Mouse (Mus musculus): Measurements from ENCODE around the gene Ddx17.

Gene Ddx17

GRCm38 (mm10) chr15:79546410-79547288 lies at the start of gene Ddx17:
TSS of gene Ddx17 (minus strand) at chr15:79546741.
- peak; percentile 95 to 96 for DNase-seq (ENCODE audit: low spot score in 2 of 2)

GRCm38 (mm10) chr15:79581581-79581980 lies 35.0 kb upstream of the Ddx17 start:
- DNase-seq (ENCODE audit: low spot score in 2 of 2), result no peak

- no peak for DNase-seq (ENCODE audit: low spot score in 2 of 2)
These were observed 31.3 kb upstream of the Ddx17 start for GRCm38 (mm10) chr15:79577671-79578426.

- no peak for DNase-seq (ENCODE audit: low spot score in 2 of 2)
These were observed 30.4 kb upstream of the Ddx17 start for GRCm38 (mm10) chr15:79576947-79577346.

- no peak for DNase-seq (ENCODE audit: low spot score in 2 of 2)
These were observed 29.1 kb upstream of the Ddx17 start for GRCm38 (mm10) chr15:79575543-79576222.

GRCm38 (mm10) chr15:79562417-79562816 lies 15.9 kb upstream of the Ddx17 start:
- no peak for DNase-seq (ENCODE audit: low spot score in 2 of 2)

GRCm38 (mm10) chr15:79559649-79560048 lies 13.1 kb upstream of the Ddx17 start:
- no peak for DNase-seq (ENCODE audit: low spot score in 2 of 2)

GRCm38 (mm10) chr15:79552566-79552965 lies 6.0 kb upstream of the Ddx17 start:
- no peak for DNase-seq (ENCODE audit: low spot score in 2 of 2)

- no peak for DNase-seq (ENCODE audit: low spot score in 2 of 2)
These were observed 1.7 kb upstream of the Ddx17 start for GRCm38 (mm10) chr15:79548226-79548625.

GRCm38 (mm10) chr15:79547289-79547820 lies 814 bp upstream of the Ddx17 start:
- DNase-seq (ENCODE audit: low spot score in 2 of 2), result no peak

- peak; percentile 58 to 62 for DNase-seq (ENCODE audit: low spot score in 2 of 2)
These were observed 581 bp downstream of the Ddx17 start for GRCm38 (mm10) chr15:79545921-79546399.

- DNase-seq (ENCODE audit: low spot score in 2 of 2), result no peak
These were observed 1.0 kb downstream of the Ddx17 start for GRCm38 (mm10) chr15:79545496-79545895.

- no peak for DNase-seq (ENCODE audit: low spot score in 2 of 2)
These were observed 2.6 kb downstream of the Ddx17 start for GRCm38 (mm10) chr15:79543968-79544367.

GRCm38 (mm10) chr15:79533796-79534195 lies 12.7 kb downstream of the Ddx17 start:
- no peak for DNase-seq (ENCODE audit: low spot score in 2 of 2)

GRCm38 (mm10) chr15:79529935-79530334 lies 16.6 kb downstream of the Ddx17 start:
- no peak for DNase-seq (ENCODE audit: low spot score in 2 of 2)

GRCm38 (mm10) chr15:79527991-79528639 lies 18.4 kb downstream of the Ddx17 start:
- no peak for DNase-seq (ENCODE audit: low spot score in 2 of 2)

GRCm38 (mm10) chr15:79527192-79527591 lies 19.3 kb downstream of the Ddx17 start:
- no peak for DNase-seq (ENCODE audit: low spot score in 2 of 2)

- no peak for DNase-seq (ENCODE audit: low spot score in 2 of 2)
These were observed 20.4 kb downstream of the Ddx17 start for GRCm38 (mm10) chr15:79525979-79526768.

GRCm38 (mm10) chr15:79525564-79525963 lies 21.0 kb downstream of the Ddx17 start:
- no peak for DNase-seq (ENCODE audit: low spot score in 2 of 2)

All from spleen, postnatal 36 days (tissue).